Comparison of ENCODE assay signal across 17 mouse cellular contexts in genomic region chr17:42717161-42717560, GRCm38 (mm10). TPM values are rescaled to one million over a fixed set of nuclear protein-coding genes. Genes with fewer than 3 reads are reported as not detected.
DNase-seq lines count a peak whose midpoint lies in the region; ATAC-seq and TF ChIP-seq lines count a peak whose summit lies in the region.
"Had no signal": no experiment of that assay in that cellular context is flagged by ENCODE, and none has a peak within 500 bp of the region (broad histone marks: within the 10 kb centered on the region; RNA-seq: fewer than 3 reads in every experiment).

No protein-coding gene starts in this region.

- peak; percentile 2 for DNase-seq in CD4-positive, CD25-positive, alpha-beta regulatory T cell, adult 2 months (ENCODE audit: low read depth, low spot score)
- peak; percentile 24 for DNase-seq in liver, adult 2 months (ENCODE audit: extremely low read depth, low read depth, low spot score)
- DNase-seq in liver (no peak), ES-E14 (ENCODE audit: low read depth, low spot score) (peak; percentile 22)
- peak; percentile 8 for DNase-seq in c-Kit-positive CD71-positive TER-119-positive erythroid progenitor cells, embryonic 14.5 days (ENCODE audit: low spot score)
- no peak for DNase-seq in heart, postnatal 14 days
- DNase-seq in B cell, adult 2 months, result no peak
- DNase-seq: adrenal gland, postnatal 10 days; embryo, embryonic 11 days; gastrocnemius, postnatal 36 days; kidney, adult 9 months; liver, embryonic 13.5 days had no signal

- H3K4me3 ChIP-seq in liver, adult 2 months (ENCODE audit: insufficient read depth, low read depth, low read length), result no peak overlapping the region
- H3K4me3 ChIP-seq in ES-E14 (ENCODE audit: insufficient read depth in 1 of 2, low read depth in 1 of 2, low read length in 2 of 2, poor library complexity in 1 of 2, severe bottlenecking in 1 of 2), result no peak overlapping the region
- H3K4me3 ChIP-seq: erythroblast, embryonic 14.5 days; hindbrain, embryonic 15.5 days; liver, embryonic 13.5 days; neural tube, embryonic 13.5 days had no signal

- peak; percentile 33 for TF ChIP-seq CTCF in liver, adult 2 months (IDR thresholded peaks at IDR 0.05; ENCODE audit: low read depth, low read length)

- no peaks in the 10 kb centered on the region for H3K36me3 ChIP-seq in liver, adult 2 months (ENCODE audit: control insufficient read depth, insufficient read depth, low read length)
- H3K36me3 ChIP-seq in ES-E14 (ENCODE audit: control insufficient read depth, insufficient read depth, low read length, poor library complexity, severe bottlenecking), result no peaks in the 10 kb centered on the region
- H3K36me3 ChIP-seq: hindbrain, embryonic 15.5 days; liver, embryonic 13.5 days; neural tube, embryonic 13.5 days had no signal

- H3K4me1 ChIP-seq in liver, adult 2 months (ENCODE audit: control insufficient read depth, insufficient read depth, low read length), result no peaks in the 10 kb centered on the region
- H3K4me1 ChIP-seq in ES-E14 (ENCODE audit: control insufficient read depth in 2 of 2, insufficient read depth in 2 of 2, low read length in 2 of 2, poor library complexity in 1 of 2), result no peaks in the 10 kb centered on the region
- H3K4me1 ChIP-seq: hindbrain, embryonic 15.5 days; liver, embryonic 13.5 days; neural tube, embryonic 13.5 days had no signal

- in situ Hi-C loops in ES-E14 (cut with MboI; ENCODE audit: low sequenced_read_pairs in 2 of 2, unreplicated experiment in 2 of 2), result no loop called here

- TF ChIP-seq POLR2A in liver, adult 2 months (IDR thresholded peaks at IDR 0.05; ENCODE audit: extremely low read depth, insufficient read depth, low read length), result no peak

- ATAC-seq in CD4-positive, CD25-positive, alpha-beta regulatory T cell, adult 4 months, result no peak

- no peaks in the 10 kb centered on the region for H3K9me3 ChIP-seq in ES-E14 (ENCODE audit: control insufficient read depth, insufficient read depth, low read depth, low read length)
- H3K9me3 ChIP-seq: hindbrain, embryonic 15.5 days; liver, embryonic 13.5 days; neural tube, embryonic 13.5 days had no signal

- no peaks in the 10 kb centered on the region for H3K27me3 ChIP-seq in liver, adult 2 months (ENCODE audit: control insufficient read depth, insufficient read depth, low read length)
- H3K27me3 ChIP-seq: hindbrain, embryonic 15.5 days; liver, embryonic 13.5 days; neural tube, embryonic 13.5 days had no signal

- WGBS in liver, adult 2 months, result 49% methylated on average over 3 of the region's 3 CpGs

- no peaks in the 10 kb centered on the region for H3K79me2 ChIP-seq in liver, adult 2 months (ENCODE audit: control insufficient read depth, insufficient read depth, low read length)

- no peak overlapping the region for H3K9ac ChIP-seq in liver, adult 2 months (ENCODE audit: low read depth, low read length)
- H3K9ac ChIP-seq in ES-E14 (ENCODE audit: insufficient read depth, low read depth, low read length, poor library complexity, severe bottlenecking), result no peak overlapping the region
- H3K9ac ChIP-seq: hindbrain, embryonic 15.5 days; liver, embryonic 13.5 days; neural tube, embryonic 13.5 days had no signal

- intact Hi-C loops in heart, postnatal 14 days (cut with DNase I), result no loop called here

- H3K27ac ChIP-seq in liver, adult 2 months (replicated peaks; ENCODE audit: insufficient read depth, low read depth, low read length), result no peak overlapping the region
- no peak overlapping the region for H3K27ac ChIP-seq in ES-E14 (ENCODE audit: insufficient read depth, low read depth, low read length, poor library complexity, severe bottlenecking)
- H3K27ac ChIP-seq: hindbrain, embryonic 15.5 days; liver, embryonic 13.5 days; neural tube, embryonic 13.5 days had no signal

TF ChIP-seq in ES-E14, 5 proteins besides CTCF, POLR2A, EP300 and RAD21:
- TF ChIP-seq ZC3H11A (IDR thresholded peaks at IDR 0.05; ENCODE audit: borderline replicate concordance, low read depth, low read length) (no peak), CHD2 (IDR thresholded peaks at IDR 0.05; ENCODE audit: low read depth, low read length) (no peak), ZNF384 (IDR thresholded peaks at IDR 0.05; ENCODE audit: low read depth, low read length) (no peak), MAFK (IDR thresholded peaks at IDR 0.05; ENCODE audit: insufficient read depth, low read depth, low read length) (no peak), HCFC1 (IDR thresholded peaks at IDR 0.05; ENCODE audit: borderline replicate concordance, insufficient read depth, low read length) (no peak)

RNA-seq across cellular contexts. Expression of gene Adgrf2, which starts 24.8 kb away (rescaled TPM):
- polyA plus RNA-seq in CD4-positive, CD25-positive, alpha-beta regulatory T cell, adult 4 months (2017; shearing (Covaris generic)), result not detected
- total RNA-seq in liver, adult 2 months (2014; rRNA removed), result 0.13 and 0.28 TPM in 2 replicates
- polyA plus RNA-seq in liver, adult 2 months (2012; rRNA removed), result 0.09 TPM in 1 of 2 replicates, not detected in the other
- 0.04 and 0.21 TPM in 2 replicates for total RNA-seq in ES-E14 (2012; rRNA removed)
- under 1 TPM; 0.10 to 0.32 TPM for total RNA-seq in heart, postnatal 14 days (2021)
- polyA plus RNA-seq: erythroblast, embryonic 14.5 days; liver, embryonic 13.5 days; neural tube, embryonic 13.5 days had no signal

RNA-seq across cellular contexts. Expression of gene Adgrf4, which starts 25.1 kb away (rescaled TPM):
- not detected for polyA plus RNA-seq in CD4-positive, CD25-positive, alpha-beta regulatory T cell, adult 4 months (2017; shearing (Covaris generic))
- total RNA-seq in liver, adult 2 months (2014; rRNA removed), result not detected in 2 replicates
- polyA plus RNA-seq in liver, adult 2 months (2012; rRNA removed), result 0.04 TPM in 1 of 2 replicates, not detected in the other
- 0.16 TPM in 1 of 2 replicates, not detected in the other for total RNA-seq in ES-E14 (2012; rRNA removed)
- under 1 TPM; 0.26 to 0.27 TPM for total RNA-seq in heart, postnatal 14 days (2021)
- polyA plus RNA-seq: erythroblast, embryonic 14.5 days; heart, embryonic 16.5 days; liver, embryonic 13.5 days; neural tube, embryonic 13.5 days had no signal

Comparison
In these comparisons a context has a peak if more than half of its experiments do, and no peak if none do; other contexts are left out.
1. DNase-seq: peak in CD4-positive, CD25-positive, alpha-beta regulatory T cell, adult 2 months (single experiment), liver, adult 2 months (single experiment), ES-E14 (single experiment) and c-Kit-positive CD71-positive TER-119-positive erythroid progenitor cells, embryonic 14.5 days (single experiment); none in liver (single experiment), heart, postnatal 14 days (0 of 2) and B cell, adult 2 months (0 of 2).